Mouse (Mus musculus): ENCODE measurements around the gene Ctnnbip1. TPM values are rescaled to one million over a fixed set of nuclear protein-coding genes. Genes with fewer than 3 reads are reported as not detected.

The Ctnnbip1 gene
- polyA plus RNA-seq, 1 experiment from 2014 or later, result 58.9 TPM

GRCm38 (mm10) chr4:149547523-149547922 is 29.5 kb downstream of the Ctnnbip1 start:
- Histone ChIP-seq H3K4me2 (no peak overlapping the region), H3K27ac (no peak overlapping the region; the same call in 1 of the 2 replicates), H3K4me3 (no peak overlapping the region), H3K27me3 (no peaks in the 10 kb centered on the region), H3K9ac (no peak overlapping the region), H3K36me3 (peaks cover 37% of the 10 kb centered on the region), H3K9me3 (no peaks in the 10 kb centered on the region), H3K4me1 (0 out of 2 replicates have a peak, but pooled peaks cover 6% of the 10 kb centered on the region)
- 74% methylated on average over 6 of the region's 6 CpGs for WGBS
- no peak for ATAC-seq (ENCODE audit: insufficient number of reproducible peaks, low FRiP score, low TSS enrichment, low read depth)

- peak; percentile 64; the same call in 1 of the 2 replicates for ATAC-seq (ENCODE audit: insufficient number of reproducible peaks, low FRiP score, low TSS enrichment, low read depth)
- WGBS, result 64% methylated on average over 9 of the region's 9 CpGs
These were observed 31.3 kb downstream of the Ctnnbip1 start for GRCm38 (mm10) chr4:149549221-149549925.

GRCm38 (mm10) chr4:149550866-149551265 is 32.8 kb downstream of the Ctnnbip1 start:
- Histone ChIP-seq H3K27me3 (no peaks in the 10 kb centered on the region), H3K4me3 (no peak overlapping the region), H3K4me2 (no peak overlapping the region), H3K36me3 (peaks cover 26% of the 10 kb centered on the region), H3K9me3 (no peaks in the 10 kb centered on the region), H3K9ac (no peak overlapping the region), H3K4me1 (0 out of 2 replicates have a peak, but pooled peaks cover 3% of the 10 kb centered on the region), H3K27ac (no peak overlapping the region)
- WGBS, result 80% methylated on average over 5 of the region's 5 CpGs
- no peak for ATAC-seq (ENCODE audit: insufficient number of reproducible peaks, low FRiP score, low TSS enrichment, low read depth)

More at GRCm38 (mm10) chr4:149549221-149549925, 31.3 kb downstream of the Ctnnbip1 start:
- H3K27ac ChIP-seq, result no peak overlapping the region
- no peaks in the 10 kb centered on the region for H3K27me3 ChIP-seq
- H3K4me3 ChIP-seq, result no peak overlapping the region
- H3K9me3 ChIP-seq, result no peaks in the 10 kb centered on the region
- H3K9ac ChIP-seq, result no peak overlapping the region
- 0 out of 2 replicates have a peak, but pooled peaks cover 3% of the 10 kb centered on the region for H3K4me1 ChIP-seq
- H3K4me2 ChIP-seq, result no peak overlapping the region
- H3K36me3 ChIP-seq, result peaks cover 37% of the 10 kb centered on the region

- H3K4me1 ChIP-seq, result no peaks in the 10 kb centered on the region
- no peaks in the 10 kb centered on the region for H3K27me3 ChIP-seq
- no peak overlapping the region for H3K4me2 ChIP-seq
- 67% methylated on average over 5 of the region's 5 CpGs for WGBS
- no peak overlapping the region for H3K9ac ChIP-seq
- H3K27ac ChIP-seq, result no peak overlapping the region
- ATAC-seq (ENCODE audit: insufficient number of reproducible peaks, low FRiP score, low TSS enrichment, low read depth), result no peak
- H3K36me3 ChIP-seq, result peaks cover 21% of the 10 kb centered on the region
- no peaks in the 10 kb centered on the region for H3K9me3 ChIP-seq
- no peak overlapping the region for H3K4me3 ChIP-seq
These were observed 33.7 kb downstream of the Ctnnbip1 start for GRCm38 (mm10) chr4:149551696-149552095.

- Histone ChIP-seq H3K4me2 (no peak overlapping the region), H3K27ac (no peak overlapping the region), H3K27me3 (no peaks in the 10 kb centered on the region), H3K9me3 (no peaks in the 10 kb centered on the region), H3K36me3 (peaks cover 18% of the 10 kb centered on the region; the same call in 1 of the 2 replicates), H3K4me1 (peaks cover 7% of the 10 kb centered on the region; the same call in 1 of the 2 replicates), H3K4me3 (no peak overlapping the region), H3K9ac (no peak overlapping the region)
- ATAC-seq (ENCODE audit: insufficient number of reproducible peaks, low FRiP score, low TSS enrichment, low read depth), result no peak
- 63% methylated on average over 7 of the region's 7 CpGs for WGBS
These were observed 35.8 kb downstream of the Ctnnbip1 start for GRCm38 (mm10) chr4:149553834-149554233.

- Histone ChIP-seq H3K36me3 (peaks cover 29% of the 10 kb centered on the region), H3K9me3 (no peaks in the 10 kb centered on the region), H3K27me3 (no peaks in the 10 kb centered on the region), H3K4me1 (peaks cover 7% of the 10 kb centered on the region; the same call in 1 of the 2 replicates), H3K4me2 (no peak overlapping the region), H3K4me3 (no peak overlapping the region), H3K27ac (no peak overlapping the region), H3K9ac (no peak overlapping the region)
- WGBS, result 76% methylated on average over 4 of the region's 4 CpGs
- no peak for ATAC-seq (ENCODE audit: insufficient number of reproducible peaks, low FRiP score, low TSS enrichment, low read depth)
These were observed 38.1 kb downstream of the Ctnnbip1 start for GRCm38 (mm10) chr4:149556111-149556510.

GRCm38 (mm10) chr4:149557905-149558304 is 39.9 kb downstream of the Ctnnbip1 start:
- no peak overlapping the region for H3K4me2 ChIP-seq
- 91% methylated on average over 5 of the region's 5 CpGs for WGBS
- no peak overlapping the region for H3K9ac ChIP-seq
- no peak overlapping the region for H3K27ac ChIP-seq
- no peak overlapping the region for H3K4me3 ChIP-seq
- H3K9me3 ChIP-seq, result no peaks in the 10 kb centered on the region
- ATAC-seq (ENCODE audit: insufficient number of reproducible peaks, low FRiP score, low TSS enrichment, low read depth), result no peak
- H3K4me1 ChIP-seq, result peaks cover 17% of the 10 kb centered on the region
- H3K27me3 ChIP-seq, result no peaks in the 10 kb centered on the region
- H3K36me3 ChIP-seq, result peaks cover 23% of the 10 kb centered on the region

GRCm38 (mm10) chr4:149558389-149558788 is 40.4 kb downstream of the Ctnnbip1 start:
- Histone ChIP-seq H3K4me1 (peaks cover 21% of the 10 kb centered on the region), H3K4me3 (no peak overlapping the region), H3K9ac (no peak overlapping the region), H3K4me2 (no peak overlapping the region), H3K27me3 (no peaks in the 10 kb centered on the region), H3K36me3 (peaks cover 23% of the 10 kb centered on the region), H3K9me3 (no peaks in the 10 kb centered on the region), H3K27ac (no peak overlapping the region)
- WGBS, result 83% methylated on average over 3 of the region's 3 CpGs
- ATAC-seq (ENCODE audit: insufficient number of reproducible peaks, low FRiP score, low TSS enrichment, low read depth), result no peak

GRCm38 (mm10) chr4:149561392-149561791 is 43.4 kb downstream of the Ctnnbip1 start:
- 85% methylated on average over 4 of the region's 4 CpGs for WGBS
- no peak for ATAC-seq (ENCODE audit: insufficient number of reproducible peaks, low FRiP score, low TSS enrichment, low read depth)
- peaks cover 38% of the 10 kb centered on the region for H3K4me1 ChIP-seq
- H3K27ac ChIP-seq, result no peak overlapping the region
- H3K9me3 ChIP-seq, result no peaks in the 10 kb centered on the region
- no peaks in the 10 kb centered on the region for H3K27me3 ChIP-seq
- H3K4me2 ChIP-seq, result no peak overlapping the region
- H3K4me3 ChIP-seq, result no peak overlapping the region
- H3K36me3 ChIP-seq, result peaks cover 22% of the 10 kb centered on the region
- no peak overlapping the region for H3K9ac ChIP-seq

GRCm38 (mm10) chr4:149561986-149562904 is 44.2 kb downstream of the Ctnnbip1 start:
- H3K4me3 ChIP-seq, result no peak overlapping the region
- H3K4me2 ChIP-seq, result no peak overlapping the region; the same call in 1 of the 2 replicates
- WGBS, result 63% methylated on average over 21 of the region's 21 CpGs
- no peak overlapping the region for H3K9ac ChIP-seq
- peaks cover 38% of the 10 kb centered on the region for H3K4me1 ChIP-seq
- ATAC-seq (ENCODE audit: insufficient number of reproducible peaks, low FRiP score, low TSS enrichment, low read depth), result no peak
- H3K27me3 ChIP-seq, result no peaks in the 10 kb centered on the region
- H3K36me3 ChIP-seq, result peaks cover 21% of the 10 kb centered on the region
- no peaks in the 10 kb centered on the region for H3K9me3 ChIP-seq
- peak overlapping the region; percentile 35; the same call in 1 of the 2 replicates for H3K27ac ChIP-seq

- Histone ChIP-seq H3K27ac (0 out of 2 replicates have a peak overlapping the region, but pooled peaks have one; percentile 35), H3K4me2 (no peak overlapping the region; the same call in 1 of the 2 replicates), H3K4me3 (no peak overlapping the region), H3K9me3 (no peaks in the 10 kb centered on the region), H3K27me3 (no peaks in the 10 kb centered on the region), H3K4me1 (peaks cover 42% of the 10 kb centered on the region), H3K36me3 (peaks cover 16% of the 10 kb centered on the region), H3K9ac (no peak overlapping the region)
- ATAC-seq (ENCODE audit: insufficient number of reproducible peaks, low FRiP score, low TSS enrichment, low read depth), result no peak
- 39% methylated on average over 7 of the region's 7 CpGs for WGBS
These were observed 44.9 kb downstream of the Ctnnbip1 start for GRCm38 (mm10) chr4:149562905-149563347.

Data from limb, embryonic 15.5 days (tissue).